Mouse (Mus musculus) intestine, embryonic 16.5 days (tissue): ENCODE results near the gene Gapdhs. TPM values are rescaled to one million over a fixed set of nuclear protein-coding genes. Genes with fewer than 3 reads are reported as not detected.

Experiments
- ATAC-seq: fragments of 200-750 bp; cut with Nextera tagmentation; 2 replicates; pipeline ENCODE4 v1.8.0; 2017; ENCODE audit warnings: moderate TSS enrichment, moderate library complexity
- H3K27ac ChIP-seq: fragments of 300-500 bp; sonication (generic); 2 replicates; pipeline ENCODE4 v1.5.1; 2014; ENCODE audit warnings: mild to moderate bottlenecking, low read length
- H3K27me3 ChIP-seq: fragments of 300-500 bp; sonication (generic); replicated peaks from 2 replicates; pipeline ENCODE4 v1.6.1; 2014; ENCODE audit warnings: low read length, control low read depth, mixed read lengths; ENCODE audit not compliant: control insufficient read depth, insufficient read depth
- H3K36me3 ChIP-seq: fragments of 300-500 bp; sonication (generic); 2 replicates; pipeline ENCODE4 v1.6.1; 2014; ENCODE audit warnings: low read length, control low read depth; ENCODE audit not compliant: control insufficient read depth, insufficient read depth
- H3K4me1 ChIP-seq: fragments of 300-500 bp; sonication (generic); 2 replicates; pipeline ENCODE4 v1.6.1; 2014; ENCODE audit warnings: low read length, control low read depth, mixed read lengths; ENCODE audit not compliant: control insufficient read depth, insufficient read depth
- H3K4me2 ChIP-seq: fragments of 300-500 bp; sonication (generic); 2 replicates; pipeline ENCODE4 v1.6.1; 2014; ENCODE audit warnings: low read depth, low read length, control low read depth
- H3K4me3 ChIP-seq: fragments of 300-500 bp; sonication (generic); 2 replicates; pipeline ENCODE4 v1.5.1; 2014; ENCODE audit warnings: mild to moderate bottlenecking, low read length
- H3K9ac ChIP-seq: fragments of 300-500 bp; sonication (generic); 2 replicates; pipeline ENCODE4 v1.6.1; 2014; ENCODE audit warnings: low read depth, low read length
- H3K9me3 ChIP-seq: fragments of 300-500 bp; sonication (generic); 2 replicates; pipeline ENCODE4 v1.6.1; 2016; ENCODE audit warnings: low read length, control low read depth; ENCODE audit not compliant: control insufficient read depth
- WGBS: fragments of 180-500 bp; shearing (Covaris S2); extraction: QIAGEN DNeasy Blood & Tissue Kit; methylation state at CpG from one replicate; pipeline ENCODE4 v1.1.7; 2014; 5-methylcytosine and 5-hydroxymethylcytosine counted together
- polyA plus RNA-seq: library from polyadenylated mRNA; unstranded; fragments of >200 nt; fragmentation: Nextera tagmentation; extraction: Ambion mirVana; gene quantifications from 2 replicates; pipeline ENCODE4 v1.2.1, GENCODE M21; 2015

Gapdhs gene
- polyA plus RNA-seq, 1 experiment from 2014 or later: 0.32 TPM

- H3K4me2 ChIP-seq: no peak overlapping the region
- H3K9me3 ChIP-seq: no peaks in the 10 kb centered on the region
- H3K27ac ChIP-seq: peak overlapping the region; percentile 82
- H3K4me3 ChIP-seq: no peak overlapping the region
- ATAC-seq: peak; percentile 95
- peak overlapping the region; percentile 51; the same call in 1 of the 2 replicates for H3K9ac ChIP-seq
- WGBS: 46% methylated on average over 8 of the region's 8 CpGs
- peaks cover 10% of the 10 kb centered on the region for H3K4me1 ChIP-seq
- H3K27me3 ChIP-seq: no peaks in the 10 kb centered on the region
- no peaks in the 10 kb centered on the region for H3K36me3 ChIP-seq
These were observed 37.1 kb downstream of the Gapdhs start for GRCm38 (mm10) chr7:30706214-30706882.

- Histone ChIP-seq H3K36me3 (no peaks in the 10 kb centered on the region), H3K27me3 (no peaks in the 10 kb centered on the region), H3K4me2 (no peak within 1 kb of the TSS), H3K4me1 (peaks cover 11% of the 10 kb centered on the region; the same call in 1 of the 2 replicates), H3K4me3 (no peak within 1 kb of the TSS), H3K9ac (no peak within 1 kb of the TSS), H3K9me3 (no peaks in the 10 kb centered on the region), H3K27ac (peak within 1 kb of the TSS; percentile 33)
- 38% methylated on average over 9 of the region's 9 CpGs for WGBS
- ATAC-seq: peak; percentile 89
These were observed 44.9 kb downstream of the Gapdhs start, which contains the start of gene 2200002J24Rik for GRCm38 (mm10) chr7:30698589-30698988. Gene 2200002J24Rik, plus strand, starts transcription at chr7:30698926.

- Histone ChIP-seq H3K4me1 (peaks cover 11% of the 10 kb centered on the region; the same call in 1 of the 2 replicates), H3K27ac (peak overlapping the region; percentile 33), H3K4me3 (no peak overlapping the region), H3K4me2 (no peak overlapping the region), H3K9ac (no peak overlapping the region), H3K36me3 (no peaks in the 10 kb centered on the region), H3K27me3 (no peaks in the 10 kb centered on the region), H3K9me3 (no peaks in the 10 kb centered on the region)
- 51% methylated on average over 5 of the region's 5 CpGs for WGBS
- ATAC-seq: 0 out of 2 replicates have a peak, but pooled peaks have one; percentile 16
These were observed 45.4 kb downstream of the Gapdhs start for GRCm38 (mm10) chr7:30698101-30698500.

- 67% methylated on average over 6 of the region's 6 CpGs for WGBS
- H3K27me3 ChIP-seq: no peaks in the 10 kb centered on the region
- no peak overlapping the region for H3K27ac ChIP-seq
- ATAC-seq: 0 out of 2 replicates have a peak, but pooled peaks have one; percentile 31
- no peaks in the 10 kb centered on the region for H3K36me3 ChIP-seq
- H3K9me3 ChIP-seq: no peaks in the 10 kb centered on the region
- H3K9ac ChIP-seq: peak overlapping the region; percentile 22; the same call in 1 of the 2 replicates
- H3K4me2 ChIP-seq: no peak overlapping the region
- peaks cover 5% of the 10 kb centered on the region for H3K4me1 ChIP-seq
- H3K4me3 ChIP-seq: no peak overlapping the region
These were observed 55.2 kb downstream of the Gapdhs start for GRCm38 (mm10) chr7:30688325-30688724.

GRCm38 (mm10) chr7:30683425-30683824 is 60.1 kb downstream of the Gapdhs start:
- no peak for ATAC-seq
- no peak overlapping the region for H3K9ac ChIP-seq
- 79% methylated on average over 2 of the region's 2 CpGs for WGBS
- no peak overlapping the region for H3K4me2 ChIP-seq
- no peaks in the 10 kb centered on the region for H3K36me3 ChIP-seq
- no peaks in the 10 kb centered on the region for H3K27me3 ChIP-seq
- no peak overlapping the region for H3K27ac ChIP-seq
- no peak overlapping the region for H3K4me3 ChIP-seq
- H3K9me3 ChIP-seq: no peaks in the 10 kb centered on the region
- H3K4me1 ChIP-seq: peaks cover 5% of the 10 kb centered on the region

GRCm38 (mm10) chr7:30681897-30682296 is 61.6 kb downstream of the Gapdhs start:
- Histone ChIP-seq H3K36me3 (no peaks in the 10 kb centered on the region), H3K4me3 (no peak overlapping the region), H3K9ac (no peak overlapping the region), H3K4me2 (no peak overlapping the region), H3K9me3 (no peaks in the 10 kb centered on the region), H3K27me3 (no peaks in the 10 kb centered on the region), H3K4me1 (no peaks in the 10 kb centered on the region), H3K27ac (no peak overlapping the region)
- WGBS: 59% methylated on average over 5 of the region's 5 CpGs
- ATAC-seq: no peak

Other genes with a start within 250 kb of the Gapdhs start
- 5.6 and 6.4 TPM in 2 replicates for gene Arhgap33, start 208.6 kb downstream of the Gapdhs start, polyA plus RNA-seq
- gene Hspb6, start 191.5 kb downstream of the Gapdhs start, polyA plus RNA-seq: 48.4 and 53.8 TPM in 2 replicates
- gene Proser3, start 191.4 kb downstream of the Gapdhs start, polyA plus RNA-seq: 6.3 and 7.6 TPM in 2 replicates
- gene Lin37, start 183.8 kb downstream of the Gapdhs start, polyA plus RNA-seq: 44.5 and 50.0 TPM in 2 replicates
- gene U2af1l4, start 180.4 kb downstream of the Gapdhs start, polyA plus RNA-seq: 71.2 and 73.8 TPM in 2 replicates
- 9.2 and 9.3 TPM in 2 replicates for gene Gm49396, start 180.3 kb downstream of the Gapdhs start, polyA plus RNA-seq
- gene Psenen, start 180.1 kb downstream of the Gapdhs start, polyA plus RNA-seq: 158 and 168 TPM in 2 replicates
- gene Igflr1, start 178.3 kb downstream of the Gapdhs start, polyA plus RNA-seq: 3.7 and 5.4 TPM in 2 replicates
- 6.8 and 7.1 TPM in 2 replicates for gene Kmt2b, start 155.0 kb downstream of the Gapdhs start, polyA plus RNA-seq
- 1.2 and 1.9 TPM in 2 replicates for gene Zbtb32, start 144.8 kb downstream of the Gapdhs start, polyA plus RNA-seq
- gene Upk1a, start 130.8 kb downstream of the Gapdhs start, polyA plus RNA-seq: 5.9 and 7.3 TPM in 2 replicates
- gene Cox6b1, start 117.5 kb downstream of the Gapdhs start, polyA plus RNA-seq: 1,335 and 1,344 TPM in 2 replicates
- not detected in 2 replicates for gene Etv2, start 107.8 kb downstream of the Gapdhs start, polyA plus RNA-seq
- gene Rbm42, start 93.4 kb downstream of the Gapdhs start, polyA plus RNA-seq: 93.8 and 95.7 TPM in 2 replicates
- 33.7 and 39.4 TPM in 2 replicates for gene Haus5, start 78.7 kb downstream of the Gapdhs start, polyA plus RNA-seq
- not detected in 2 replicates for gene Pmis2, start 72.1 kb downstream of the Gapdhs start, polyA plus RNA-seq
- 4.7 and 4.8 TPM in 2 replicates for gene 2200002J24Rik, start 44.8 kb downstream of the Gapdhs start, polyA plus RNA-seq
- 1.6 and 2.5 TPM in 2 replicates for gene Atp4a, start 31.5 kb downstream of the Gapdhs start, polyA plus RNA-seq
- gene Tmem147, start 14.1 kb downstream of the Gapdhs start, polyA plus RNA-seq: 242 and 249 TPM in 2 replicates
- gene Sbsn, start 7.8 kb upstream of the Gapdhs start, polyA plus RNA-seq: 0.89 and 1.6 TPM in 2 replicates
- gene Dmkn, start 20.1 kb upstream of the Gapdhs start, polyA plus RNA-seq: 4.4 and 5.8 TPM in 2 replicates
- gene Krtdap, start 44.2 kb upstream of the Gapdhs start, polyA plus RNA-seq: 1.5 and 3.4 TPM in 2 replicates
- gene Ffar2, start 80.1 kb upstream of the Gapdhs start, polyA plus RNA-seq: 10.9 and 11.7 TPM in 2 replicates
- 0.78 TPM in 2 replicates for gene Ffar3, start 112.5 kb upstream of the Gapdhs start, polyA plus RNA-seq
- 0.35 and 0.37 TPM in 2 replicates for gene Ffar1, start 117.9 kb upstream of the Gapdhs start, polyA plus RNA-seq
- 0.62 and 0.70 TPM in 2 replicates for gene Cd22, start 136.7 kb upstream of the Gapdhs start, polyA plus RNA-seq
- gene Mag, start 171.2 kb upstream of the Gapdhs start, polyA plus RNA-seq: 0.31 TPM in 2 replicates
- gene Hamp2, start 181.0 kb upstream of the Gapdhs start, polyA plus RNA-seq: not detected in 2 replicates
- not detected in 2 replicates for gene Hamp, start 200.4 kb upstream of the Gapdhs start, polyA plus RNA-seq
- gene Usf2, start 213.1 kb upstream of the Gapdhs start, polyA plus RNA-seq: 12.9 and 13.3 TPM in 2 replicates
- gene Lsr, start 229.8 kb upstream of the Gapdhs start, polyA plus RNA-seq: 164 and 166 TPM in 2 replicates
- 12.8 and 13.7 TPM in 2 replicates for gene Fam187b, start 230.1 kb upstream of the Gapdhs start, polyA plus RNA-seq